Mouse (Mus musculus) inflammation-experienced regulatory T-cells, adult 6 months (primary cell): Measurements from ENCODE around the gene Slx1b. TPM values are rescaled to one million over a fixed set of nuclear protein-coding genes. Genes with fewer than 3 reads are reported as not detected.

Experiments used
- polyA plus RNA-seq, 3 experiments: library from polyadenylated mRNA; unstranded; fragments of 100-300 nt; shearing (Covaris generic); gene quantifications; one replicate each; pipeline ENCODE4 v1.2.1; 2017

The Slx1b gene
- polyA plus RNA-seq, 3 experiments from 2014 or later: 11.7 to 18.2 (median 13.3) TPM

Other genes with a start within 250 kb of the Slx1b start
- gene Atp2a1, start 232.7 kb downstream of the Slx1b start, polyA plus RNA-seq: under 1 TPM; 0.16 to 0.49 (median 0.29) TPM
- 10 to 100 TPM; 12.6 to 18.9 (median 13.3) TPM for gene Sh2b1, start 220.4 kb downstream of the Slx1b start, polyA plus RNA-seq
- gene Tufm, start 208.4 kb downstream of the Slx1b start, polyA plus RNA-seq: 10 to 100 TPM; 65.5 to 83.5 (median 69.4) TPM
- 10 to 100 TPM; 13.4 to 16.4 (median 14.8) TPM for gene Atxn2l, start 192.3 kb downstream of the Slx1b start, polyA plus RNA-seq
- 100 to 1,000 TPM; 219 to 232 (median 230) TPM for gene Eif3c, start 129.4 kb downstream of the Slx1b start, polyA plus RNA-seq
- gene Apobr, start 110.8 kb downstream of the Slx1b start, polyA plus RNA-seq: 1 to 10 TPM in 1 of 3 experiments, under 1 TPM in 1, not detected in 1; 0.23 to 2.3 TPM
- gene Cln3, start 110.0 kb downstream of the Slx1b start, polyA plus RNA-seq: 10 to 100 TPM; 25.2 to 57.9 (median 51.4) TPM
- not detected for gene Il27, start 100.8 kb downstream of the Slx1b start, polyA plus RNA-seq
- 1 to 10 TPM in 1 of 3 experiments, not detected in 2; 2.2 TPM for gene Nupr1, start 64.9 kb downstream of the Slx1b start, polyA plus RNA-seq
- 100 to 1,000 TPM in 1 of 3 experiments, 10 to 100 TPM in 2; 46.5 to 103 (median 70.1) TPM for gene Sgf29, start 46.5 kb downstream of the Slx1b start, polyA plus RNA-seq
- gene Sult1a1, start 19.4 kb downstream of the Slx1b start, polyA plus RNA-seq: under 1 TPM in 1 of 3 experiments, not detected in 2; 0.65 TPM
- 100 to 1,000 TPM in 2 of 3 experiments, 10 to 100 TPM in 1; 89.3 to 196 (median 149) TPM for gene Bola2, start 383 bp downstream of the Slx1b start, polyA plus RNA-seq
- gene Coro1a, start 12.0 kb upstream of the Slx1b start, polyA plus RNA-seq: 1,000 to 10,000 TPM; 2,119 to 2,488 (median 2,393) TPM
- gene Mapk3, start 63.8 kb upstream of the Slx1b start, polyA plus RNA-seq: 10 to 100 TPM; 15.9 to 20.8 (median 17.2) TPM
- gene Gdpd3, start 70.5 kb upstream of the Slx1b start, polyA plus RNA-seq: 100 to 1,000 TPM in 2 of 3 experiments, 10 to 100 TPM in 1; 97.0 to 604 (median 276) TPM
- gene Ypel3, start 81.2 kb upstream of the Slx1b start, polyA plus RNA-seq: 100 to 1,000 TPM in 1 of 3 experiments, 10 to 100 TPM in 2; 51.9 to 107 (median 70.2) TPM
- 1 to 10 TPM; 2.1 to 3.9 (median 3.7) TPM for gene Tbx6, start 85.7 kb upstream of the Slx1b start, polyA plus RNA-seq
- 100 to 1,000 TPM; 118 to 168 (median 129) TPM for gene Ppp4c, start 96.7 kb upstream of the Slx1b start, polyA plus RNA-seq
- gene Fam57b, start 101.9 kb upstream of the Slx1b start, polyA plus RNA-seq: not detected
- not detected for gene 4930451I11Rik, start 135.9 kb upstream of the Slx1b start, polyA plus RNA-seq
- not detected for gene Doc2a, start 151.6 kb upstream of the Slx1b start, polyA plus RNA-seq
- 10 to 100 TPM; 11.2 to 19.3 (median 18.2) TPM for gene Hirip3, start 166.2 kb upstream of the Slx1b start, polyA plus RNA-seq
- gene Ino80e, start 166.6 kb upstream of the Slx1b start, polyA plus RNA-seq: 10 to 100 TPM; 63.0 to 88.4 (median 68.7) TPM
- gene Taok2, start 188.9 kb upstream of the Slx1b start, polyA plus RNA-seq: 10 to 100 TPM; 16.8 to 20.3 (median 19.6) TPM
- gene Tmem219, start 227.1 kb upstream of the Slx1b start, polyA plus RNA-seq: 10 to 100 TPM; 36.8 to 69.8 (median 47.7) TPM
- gene Kctd13, start 233.1 kb upstream of the Slx1b start, polyA plus RNA-seq: 1 to 10 TPM; 6.1 to 7.9 (median 6.3) TPM